Mouse (Mus musculus): ENCODE measurements around the gene Efna5. TPM values are rescaled to one million over a fixed set of nuclear protein-coding genes. Genes with fewer than 3 reads are reported as not detected.

The Efna5 gene
- 47.7 and 55.9 TPM in 2 replicates for polyA plus RNA-seq (2015; fragmentation: Nextera tagmentation; extraction: Ambion mirVana)

DNA sequence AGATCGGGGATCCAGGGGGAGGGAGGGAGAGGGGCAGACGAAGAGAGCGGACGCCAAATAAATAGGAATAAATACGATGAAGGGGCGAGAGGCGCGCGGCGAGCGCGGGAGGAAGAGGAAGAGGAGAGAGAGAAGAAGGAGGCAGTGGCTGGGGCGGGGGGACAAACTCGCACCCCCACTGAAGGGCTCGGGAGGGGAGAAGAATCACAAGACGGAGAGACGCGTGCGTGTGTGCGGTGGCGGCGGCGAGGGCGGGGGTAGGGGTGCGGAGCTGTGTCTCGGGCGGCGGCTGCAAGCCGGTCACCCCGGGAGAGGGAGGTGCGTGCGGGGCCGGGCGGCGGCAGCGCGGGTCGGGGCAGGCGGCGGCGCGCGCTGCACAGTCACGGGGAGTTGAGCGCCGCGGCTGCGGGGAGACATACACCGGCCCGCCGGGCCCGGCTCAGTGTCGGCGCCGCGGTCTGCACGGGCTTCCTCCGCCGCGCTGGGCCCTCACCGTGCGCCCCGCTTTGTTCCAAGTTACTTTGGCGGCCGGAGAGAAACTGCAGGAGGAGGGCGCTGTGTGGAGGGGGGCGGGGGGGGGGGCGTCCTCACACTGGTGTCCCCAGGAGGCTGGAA, at the start of gene Efna5:
Gene Efna5 (minus strand): TSS at position 142 of the 615 bp plus-strand sequence.
- Histone ChIP-seq H3K36me3 (no peaks in the 10 kb centered on the region), H3K4me1 (replicated peaks) (peaks cover 12% of the 10 kb centered on the region), H3K4me3 (peak within 1 kb of the TSS; percentile 82), H3K27me3 (0 out of 2 replicates have a peak, but pooled peaks cover 2% of the 10 kb centered on the region), H3K27ac (peak within 1 kb of the TSS; percentile 91), H3K9me3 (no peaks in the 10 kb centered on the region), H3K9ac (peak within 1 kb of the TSS; percentile 94), H3K4me2 (peak within 1 kb of the TSS; percentile 92)
- 0% methylated on average over 41 of the region's 68 CpGs for WGBS
- ATAC-seq (ENCODE audit: low FRiP score): peak; percentile 37

GRCm38 (mm10) chr17:62915304-62915703, 34.2 kb upstream of the Efna5 start:
- 88% methylated on average over 4 of the region's 4 CpGs for WGBS
- Histone ChIP-seq H3K4me1 (replicated peaks) (no peaks in the 10 kb centered on the region), H3K9me3 (no peaks in the 10 kb centered on the region), H3K27ac (no peak overlapping the region), H3K9ac (no peak overlapping the region), H3K36me3 (no peaks in the 10 kb centered on the region), H3K27me3 (no peaks in the 10 kb centered on the region), H3K4me2 (no peak overlapping the region), H3K4me3 (no peak overlapping the region)
- ATAC-seq (ENCODE audit: low FRiP score): no peak

DNA sequence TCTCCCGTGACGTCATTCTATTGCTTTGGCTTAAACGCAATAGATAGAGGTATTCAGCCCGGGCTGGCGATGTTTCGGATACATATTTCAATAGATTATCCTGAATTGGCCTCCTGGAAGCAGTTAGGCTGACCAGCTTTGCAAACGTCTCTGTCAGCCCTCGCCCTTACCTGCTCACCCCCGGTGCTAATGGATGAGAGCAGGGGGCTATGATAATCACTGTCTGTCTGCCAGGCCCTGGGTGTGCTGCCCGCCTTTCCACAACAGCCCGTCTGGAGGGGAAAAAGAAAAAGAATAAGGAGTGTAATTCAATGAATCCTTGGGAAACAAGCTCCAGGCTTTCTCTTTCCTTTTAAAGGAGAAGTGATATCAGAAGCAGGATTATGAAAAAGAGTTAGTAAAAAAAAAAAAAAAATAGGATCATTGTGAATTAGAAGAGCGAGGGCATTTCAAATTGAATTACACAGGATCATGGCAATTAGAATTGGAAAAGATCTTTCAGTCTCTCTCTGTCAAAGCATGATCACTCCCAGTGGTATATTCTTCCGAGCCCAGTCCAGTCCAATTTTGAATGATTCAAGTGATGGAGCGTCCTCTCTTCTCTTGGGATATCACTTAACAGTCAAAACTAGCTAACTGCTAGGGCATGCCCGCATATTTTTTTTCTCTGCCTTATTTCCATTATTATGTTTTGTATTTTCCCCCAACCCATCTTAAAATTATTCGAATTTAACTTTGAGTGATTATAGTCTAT, 24.8 kb upstream of the Efna5 start:
- WGBS: 51% methylated on average over 16 of the region's 16 CpGs
- ATAC-seq (ENCODE audit: low FRiP score): 0 out of 2 replicates have a peak, but pooled peaks have one; percentile 54
- H3K27ac ChIP-seq: no peak overlapping the region

DNA sequence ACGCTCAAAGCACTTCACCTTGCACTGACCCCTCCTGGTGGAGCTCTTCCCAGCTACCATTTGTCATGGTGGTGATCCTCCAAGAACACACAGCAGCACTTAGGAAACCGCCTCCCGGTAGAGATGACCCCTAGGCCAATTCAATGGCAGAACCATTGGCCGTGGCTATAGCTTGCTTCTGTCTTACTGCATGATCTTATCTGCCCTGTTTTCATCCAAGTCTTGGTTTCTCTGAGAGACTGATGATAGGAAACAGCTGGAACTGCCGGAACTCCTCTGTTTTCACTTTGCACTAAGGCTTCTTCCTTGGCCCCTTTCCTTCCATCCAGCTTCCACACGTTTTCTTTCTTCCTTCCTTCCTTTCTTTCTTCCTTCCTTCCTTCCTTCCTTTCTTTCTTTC, 17.9 kb upstream of the Efna5 start:
- no peak for ATAC-seq (ENCODE audit: low FRiP score)
- no peaks in the 10 kb centered on the region for H3K4me1 ChIP-seq (replicated peaks)
- H3K4me3 ChIP-seq: no peak overlapping the region
- no peaks in the 10 kb centered on the region for H3K36me3 ChIP-seq
- WGBS: 82% methylated on average over 6 of the region's 6 CpGs
- no peaks in the 10 kb centered on the region for H3K27me3 ChIP-seq
- no peak overlapping the region for H3K9ac ChIP-seq
- H3K9me3 ChIP-seq: no peaks in the 10 kb centered on the region
- no peak overlapping the region for H3K4me2 ChIP-seq
- H3K27ac ChIP-seq: no peak overlapping the region

More for the DNA sequence above, 24.8 kb upstream of the Efna5 start:
- Histone ChIP-seq H3K4me2 (peak overlapping the region; percentile 34), H3K9ac (no peak overlapping the region), H3K36me3 (no peaks in the 10 kb centered on the region), H3K4me3 (no peak overlapping the region), H3K9me3 (no peaks in the 10 kb centered on the region), H3K4me1 (replicated peaks) (peaks cover 6% of the 10 kb centered on the region), H3K27me3 (no peaks in the 10 kb centered on the region)

GRCm38 (mm10) chr17:62889991-62890390, 8.9 kb upstream of the Efna5 start:
- H3K4me3 ChIP-seq: no peak overlapping the region
- ATAC-seq (ENCODE audit: low FRiP score): no peak
- WGBS: 81% methylated on average over 5 of the region's 5 CpGs
- no peak overlapping the region for H3K27ac ChIP-seq
- no peak overlapping the region for H3K4me2 ChIP-seq
- no peaks in the 10 kb centered on the region for H3K36me3 ChIP-seq
- H3K9me3 ChIP-seq: no peaks in the 10 kb centered on the region
- no peak overlapping the region for H3K9ac ChIP-seq
- no peaks in the 10 kb centered on the region for H3K27me3 ChIP-seq
- H3K4me1 ChIP-seq (replicated peaks): no peaks in the 10 kb centered on the region

DNA sequence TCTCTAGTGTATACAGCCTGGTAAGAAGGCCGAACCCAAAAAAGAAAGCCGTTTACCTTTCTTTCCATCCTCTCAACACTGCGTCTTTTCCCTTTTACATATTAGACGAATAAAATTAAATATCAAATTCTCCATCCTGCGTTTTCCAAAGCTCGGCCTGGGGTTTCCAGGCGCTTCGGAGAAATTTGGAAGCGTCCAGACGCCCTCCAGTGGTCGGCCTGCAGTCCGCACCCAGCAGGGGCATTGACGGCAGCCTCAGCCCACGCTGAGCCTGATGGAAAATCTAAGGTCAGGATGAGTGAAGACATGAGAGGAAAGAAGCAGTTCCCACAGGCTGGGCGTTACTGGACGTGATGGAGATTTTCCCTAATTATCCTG, 3.0 kb upstream of the Efna5 start:
- Histone ChIP-seq H3K4me1 (replicated peaks) (peaks cover 5% of the 10 kb centered on the region), H3K9me3 (no peaks in the 10 kb centered on the region), H3K27ac (peak overlapping the region; percentile 91), H3K4me3 (peak overlapping the region; percentile 82), H3K4me2 (peak overlapping the region; percentile 92), H3K9ac (peak overlapping the region; percentile 79), H3K36me3 (no peaks in the 10 kb centered on the region), H3K27me3 (no peaks in the 10 kb centered on the region)
- WGBS: under 1% methylated on average over 16 of the region's 16 CpGs
- ATAC-seq (ENCODE audit: low FRiP score): no peak; the same call in 1 of the 2 replicates

DNA sequence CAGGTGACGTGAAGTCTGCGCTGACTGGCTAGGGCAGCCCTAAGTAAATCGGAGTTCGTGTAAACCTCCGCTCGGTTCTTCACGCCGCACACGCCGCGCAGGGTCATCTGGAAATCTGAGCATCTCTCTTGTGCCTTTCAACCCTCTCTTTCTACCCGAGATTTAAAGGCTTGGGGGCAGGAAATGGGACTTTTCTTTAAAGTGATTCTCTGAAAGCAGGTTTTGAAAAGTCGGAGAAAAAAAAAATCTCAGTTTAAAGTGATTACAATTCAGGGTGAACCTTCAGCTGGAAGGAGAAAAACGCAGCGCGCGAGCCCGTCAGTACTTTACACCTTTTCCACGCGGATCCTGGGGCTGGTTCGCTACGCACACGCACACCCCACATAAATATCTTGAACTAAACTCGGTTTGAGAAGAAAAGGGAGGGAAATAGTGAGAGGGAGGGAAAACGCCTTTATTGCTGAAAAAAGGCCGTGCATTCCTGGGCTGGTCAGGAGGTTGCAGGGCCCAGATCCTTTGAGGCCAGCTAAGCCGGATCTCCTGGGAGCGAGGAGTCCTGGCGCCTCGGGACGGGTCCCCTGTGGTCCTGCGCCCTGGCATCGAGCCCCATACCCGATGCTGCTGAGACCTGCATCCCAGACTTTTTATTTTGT, 2.5 kb upstream of the Efna5 start:
- Histone ChIP-seq H3K9ac (peak overlapping the region; percentile 79), H3K27me3 (no peaks in the 10 kb centered on the region), H3K36me3 (no peaks in the 10 kb centered on the region), H3K4me3 (peak overlapping the region; percentile 82), H3K27ac (peak overlapping the region; percentile 91), H3K9me3 (no peaks in the 10 kb centered on the region), H3K4me2 (peak overlapping the region; percentile 92), H3K4me1 (replicated peaks) (peaks cover 9% of the 10 kb centered on the region)
- WGBS: under 1% methylated on average over 34 of the region's 34 CpGs
- ATAC-seq (ENCODE audit: low FRiP score): 0 out of 2 replicates have a peak, but pooled peaks have one; percentile 2

DNA sequence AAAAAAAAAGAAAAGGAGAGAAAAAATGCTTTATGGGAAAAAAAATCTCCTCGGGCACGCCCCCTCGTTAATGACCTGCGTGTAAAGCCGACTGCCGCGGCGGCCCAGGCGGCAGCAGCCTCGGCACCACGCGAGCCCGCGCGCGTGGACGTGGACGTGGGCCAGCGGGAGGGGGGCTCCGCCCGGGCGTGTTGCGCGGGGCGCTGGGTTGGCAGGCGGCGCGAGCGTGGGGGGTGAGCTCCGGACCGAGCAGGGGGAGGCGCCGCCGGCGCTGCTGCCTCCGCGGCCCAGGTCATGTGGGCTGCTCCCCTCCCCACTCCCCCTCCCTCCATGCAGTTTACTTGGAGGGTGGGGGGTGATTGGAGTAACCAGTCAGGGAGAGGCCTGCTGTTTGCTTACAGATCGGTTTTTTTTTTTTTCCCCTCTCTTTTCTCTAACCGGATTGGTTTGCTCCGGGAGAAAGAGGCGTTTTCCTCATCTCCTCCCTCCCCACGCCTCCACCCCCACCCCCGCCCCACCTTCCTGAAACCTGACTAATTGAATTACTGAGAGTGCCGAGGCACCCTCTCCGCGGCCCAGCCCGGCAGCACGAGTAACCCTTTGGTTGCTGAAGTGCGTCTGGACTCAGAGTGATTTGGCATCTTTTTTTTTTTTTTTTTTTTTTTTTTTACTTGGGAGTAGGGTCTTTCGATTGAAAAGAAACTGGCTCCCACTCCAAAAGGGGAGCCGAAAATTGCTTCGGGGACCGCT, 1.8 kb upstream of the Efna5 start:
- Histone ChIP-seq H3K36me3 (no peaks in the 10 kb centered on the region), H3K4me3 (peak overlapping the region; percentile 82), H3K27ac (peak overlapping the region; percentile 91), H3K9ac (peak overlapping the region; percentile 94), H3K4me1 (replicated peaks) (peaks cover 9% of the 10 kb centered on the region), H3K4me2 (peak overlapping the region; percentile 92), H3K27me3 (no peaks in the 10 kb centered on the region), H3K9me3 (no peaks in the 10 kb centered on the region)
- ATAC-seq (ENCODE audit: low FRiP score): peak; percentile 81
- WGBS: under 1% methylated on average over 53 of the region's 53 CpGs

DNA sequence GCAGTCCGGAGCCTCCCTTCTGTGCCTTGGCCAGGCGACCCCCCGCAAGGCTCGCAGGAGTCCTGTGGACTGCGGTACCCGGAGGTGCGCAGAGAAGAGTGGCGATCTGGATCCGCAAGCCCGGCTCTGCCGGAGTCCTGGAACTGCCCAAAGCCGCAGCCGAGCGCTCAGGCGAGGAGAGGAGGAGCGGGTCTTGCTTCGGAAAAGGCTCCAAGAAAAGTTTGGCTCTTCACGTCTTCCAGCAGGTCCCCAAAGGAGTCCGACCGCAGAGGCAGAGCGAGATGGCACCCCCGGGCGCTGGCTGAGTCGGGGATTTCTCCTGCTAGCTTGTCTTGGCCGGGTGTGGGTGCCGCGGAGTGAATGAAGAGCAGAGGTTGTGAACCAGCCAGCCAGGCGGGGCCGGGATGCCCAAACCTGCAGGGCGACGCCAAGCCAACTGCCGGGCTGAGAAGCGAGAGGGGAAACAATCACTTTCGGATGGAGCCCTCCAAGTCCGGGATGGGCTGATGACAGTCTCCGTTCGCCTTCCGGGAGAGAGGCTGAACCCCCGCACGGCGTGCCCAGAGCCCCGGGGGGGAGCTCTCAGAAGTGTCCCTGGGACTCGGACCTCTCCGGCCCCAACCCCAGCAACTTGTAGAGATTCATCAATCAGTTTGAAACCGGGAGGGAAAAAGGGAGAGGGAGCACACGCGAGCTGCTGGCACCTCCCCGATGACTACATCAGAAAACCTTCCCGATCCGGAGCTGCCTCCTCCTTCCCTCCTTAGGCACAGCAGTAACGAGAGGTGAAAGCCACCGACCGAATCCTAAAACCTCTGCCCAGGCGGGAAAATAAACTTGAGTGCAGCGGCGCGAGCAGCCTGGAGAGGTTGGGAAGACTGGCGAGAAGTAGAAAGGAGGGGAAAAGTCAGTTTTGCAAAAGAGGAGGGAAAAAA, 941 bp upstream of the Efna5 start:
- Histone ChIP-seq H3K4me1 (replicated peaks) (peaks cover 12% of the 10 kb centered on the region), H3K36me3 (no peaks in the 10 kb centered on the region), H3K27ac (peak overlapping the region; percentile 91), H3K4me2 (peak overlapping the region; percentile 92), H3K27me3 (0 out of 2 replicates have a peak, but pooled peaks cover 2% of the 10 kb centered on the region), H3K9me3 (no peaks in the 10 kb centered on the region), H3K9ac (peak overlapping the region; percentile 94), H3K4me3 (peak overlapping the region; percentile 82)
- peak; percentile 29 for ATAC-seq (ENCODE audit: low FRiP score)
- WGBS: under 1% methylated on average over 58 of the region's 58 CpGs

DNA sequence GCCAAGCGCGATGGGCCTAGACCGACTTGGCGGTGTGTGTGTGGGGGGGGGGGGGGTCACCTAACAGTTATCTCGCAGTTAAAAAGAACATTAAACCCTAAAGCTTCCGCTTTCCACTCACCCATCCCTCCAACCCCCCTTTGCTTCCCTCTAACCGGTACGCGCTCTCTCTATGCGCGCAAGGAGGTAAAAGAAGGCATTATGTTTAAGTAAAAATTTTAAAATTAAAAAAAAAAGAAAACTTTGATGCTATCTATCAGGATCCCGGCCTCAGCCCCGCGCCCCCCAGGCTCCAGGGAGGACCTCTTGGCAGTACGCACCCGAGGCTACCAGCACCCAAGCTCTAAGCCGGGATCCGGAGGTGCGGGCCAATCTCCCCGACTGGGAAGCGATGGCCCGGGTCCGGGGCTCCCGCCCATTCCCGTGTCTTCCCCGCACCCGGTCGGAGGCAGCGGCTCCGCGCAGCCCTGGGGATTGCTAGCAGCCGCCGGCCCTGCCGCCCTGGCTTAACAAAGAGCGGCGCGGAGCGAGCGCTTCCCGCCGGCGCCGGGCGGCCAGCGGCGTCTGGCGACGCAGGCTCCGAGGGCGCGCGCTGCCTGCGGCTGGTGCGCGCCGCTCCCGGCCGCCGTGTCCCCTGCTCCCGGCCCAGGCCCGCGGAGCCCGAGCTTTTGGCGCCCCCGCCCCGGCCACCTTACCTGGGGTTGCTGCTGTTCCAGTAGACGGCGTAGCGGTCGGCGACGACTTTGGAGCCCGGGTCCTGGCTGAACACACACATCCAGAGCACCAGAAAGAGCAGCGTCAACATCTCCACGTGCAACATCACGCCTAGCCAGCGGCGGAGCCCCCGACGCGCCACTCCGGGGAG, 574 bp downstream of the Efna5 start:
- H3K4me1 ChIP-seq (replicated peaks): peaks cover 18% of the 10 kb centered on the region
- H3K4me3 ChIP-seq: peak overlapping the region; percentile 82
- 0 out of 2 replicates have a peak, but pooled peaks cover 2% of the 10 kb centered on the region for H3K27me3 ChIP-seq
- peak overlapping the region; percentile 92 for H3K4me2 ChIP-seq
- H3K27ac ChIP-seq: peak overlapping the region; percentile 91
- H3K9ac ChIP-seq: peak overlapping the region; percentile 94
- peak; percentile 33 for ATAC-seq (ENCODE audit: low FRiP score)
- under 1% methylated on average over 68 of the region's 82 CpGs for WGBS
- H3K36me3 ChIP-seq: no peaks in the 10 kb centered on the region
- no peaks in the 10 kb centered on the region for H3K9me3 ChIP-seq
